Mouse (Mus musculus): ENCODE data around the gene Gm5105. TPM values are rescaled to one million over a fixed set of nuclear protein-coding genes. Genes with fewer than 3 reads are reported as not detected.

Gm5105 gene
- total RNA-seq, 2 experiments from 2014 or later = 0.17 TPM; not detected in 1

- DNase-seq (ENCODE audit: low spot score in 2 of 2) = no peak
These were observed 2.7 kb upstream of the Gm5105 start for GRCm38 (mm10) chr3:138069756-138070511.

DNA sequence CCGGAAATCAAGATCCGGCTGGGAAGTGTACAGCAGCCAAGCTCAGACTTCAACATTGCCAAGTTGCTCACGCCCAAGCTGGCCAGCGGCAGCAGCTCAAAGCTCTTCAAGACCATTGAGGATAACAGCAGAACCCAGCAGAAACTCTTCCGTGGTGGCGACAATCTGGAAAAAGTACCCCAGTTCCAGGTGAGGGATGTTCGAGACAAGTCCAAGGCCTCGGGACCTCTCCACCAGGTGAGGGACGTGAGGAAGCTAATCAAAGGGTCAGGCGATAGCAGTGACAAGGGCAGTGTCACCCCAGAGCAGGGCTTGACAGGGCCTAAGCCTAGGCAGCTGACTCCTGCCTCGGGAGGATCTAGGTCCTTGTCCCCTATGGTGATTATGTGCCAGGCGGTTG is 915 bp upstream of the Gm5105 start:
- DNase-seq (ENCODE audit: low spot score in 2 of 2) = no peak

DNA sequence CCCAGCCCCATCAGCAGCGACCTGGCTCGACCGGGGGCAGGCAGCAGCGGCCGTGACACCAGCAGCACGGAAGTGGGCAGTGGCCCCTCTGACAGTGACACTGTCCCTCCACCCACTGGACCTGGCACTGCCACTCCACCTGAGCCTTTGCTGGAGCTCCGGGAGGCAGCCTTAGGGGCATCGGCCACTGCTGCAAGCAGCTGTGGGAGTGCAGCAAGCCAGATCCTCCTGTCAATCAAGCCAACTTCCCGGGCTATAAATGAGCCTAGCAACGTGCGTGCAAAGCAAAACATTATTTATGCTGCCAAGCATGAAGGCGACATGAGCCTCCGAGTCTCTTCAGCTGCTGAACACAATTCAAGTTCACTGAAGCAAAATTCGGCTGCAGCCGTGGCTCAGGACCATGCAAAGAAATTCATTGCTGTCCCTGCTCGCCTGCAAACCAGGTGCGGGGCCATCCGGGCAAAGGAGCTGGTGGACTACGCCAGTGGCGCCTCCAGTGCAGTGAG is 786 bp downstream of the Gm5105 start:
- no peak for DNase-seq (ENCODE audit: low spot score in 2 of 2)

DNA sequence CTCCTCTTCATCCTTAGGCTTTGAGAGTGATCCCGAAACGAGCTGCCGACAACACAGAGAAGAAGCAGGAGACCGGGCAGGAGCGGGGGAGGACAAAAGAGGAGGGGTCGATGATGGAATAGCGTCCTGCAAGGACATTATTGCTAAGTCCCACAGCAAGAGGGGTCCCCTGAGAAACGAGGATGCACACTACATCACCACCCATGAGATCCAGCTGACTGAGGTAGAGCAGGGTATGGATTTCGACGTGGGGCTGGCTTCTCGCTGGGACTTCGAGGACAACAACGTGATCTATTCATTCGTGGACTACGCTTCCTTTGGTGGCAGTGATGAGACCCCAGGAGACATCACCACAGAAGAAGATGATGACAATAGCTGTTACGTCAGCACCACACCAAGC is 1.3 kb downstream of the Gm5105 start:
- no peak for DNase-seq (ENCODE audit: low spot score in 2 of 2)

GRCm38 (mm10) chr3:138064732-138065645 is 2.2 kb downstream of the Gm5105 start, which contains the start of gene 1110002E22Rik:
Gene 1110002E22Rik, plus strand, starts transcription at chr3:138065052.
- DNase-seq (ENCODE audit: low spot score in 2 of 2) = no peak

DNA sequence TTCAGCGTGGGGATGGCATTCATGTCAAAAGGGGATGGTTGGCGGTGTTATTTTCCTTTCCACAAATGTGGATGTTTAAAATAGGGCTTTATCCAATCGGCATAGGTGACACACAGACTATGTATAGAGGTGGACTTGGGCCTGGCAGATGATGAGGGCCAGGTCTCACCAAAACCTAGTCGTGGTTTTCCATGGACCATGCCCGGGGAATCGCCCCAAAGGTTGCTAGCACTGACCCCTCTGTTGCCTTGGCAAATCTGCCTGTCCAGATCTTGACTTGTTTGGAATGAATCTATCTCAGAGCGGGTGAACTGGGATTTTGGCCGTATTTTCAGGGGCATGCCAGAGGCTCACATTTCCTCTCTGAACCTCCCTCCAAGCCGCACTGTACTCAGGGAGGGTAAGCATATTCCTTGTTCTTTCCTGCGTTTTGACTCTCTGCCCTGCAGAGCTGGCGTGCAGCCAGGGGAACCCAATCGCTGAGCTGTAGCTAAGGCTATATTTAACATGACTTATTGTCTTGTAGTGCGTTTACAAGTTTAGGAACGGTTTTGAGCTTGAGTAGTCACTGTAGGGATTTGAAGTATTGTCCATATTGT is 3.4 kb downstream of the Gm5105 start:
- DNase-seq (ENCODE audit: low spot score in 2 of 2) = no peak

GRCm38 (mm10) chr3:138062673-138063072 is 4.5 kb downstream of the Gm5105 start:
- no peak for DNase-seq (ENCODE audit: low spot score in 2 of 2)

- no peak for DNase-seq (ENCODE audit: low spot score in 2 of 2)
These were observed 5.8 kb downstream of the Gm5105 start for GRCm38 (mm10) chr3:138061205-138061911.

- no peak for DNase-seq (ENCODE audit: low spot score in 2 of 2)
These were observed 6.8 kb downstream of the Gm5105 start for GRCm38 (mm10) chr3:138060429-138060828.

- DNase-seq (ENCODE audit: low spot score in 2 of 2) = no peak
These were observed 9.0 kb downstream of the Gm5105 start for GRCm38 (mm10) chr3:138058226-138058625.

DNA sequence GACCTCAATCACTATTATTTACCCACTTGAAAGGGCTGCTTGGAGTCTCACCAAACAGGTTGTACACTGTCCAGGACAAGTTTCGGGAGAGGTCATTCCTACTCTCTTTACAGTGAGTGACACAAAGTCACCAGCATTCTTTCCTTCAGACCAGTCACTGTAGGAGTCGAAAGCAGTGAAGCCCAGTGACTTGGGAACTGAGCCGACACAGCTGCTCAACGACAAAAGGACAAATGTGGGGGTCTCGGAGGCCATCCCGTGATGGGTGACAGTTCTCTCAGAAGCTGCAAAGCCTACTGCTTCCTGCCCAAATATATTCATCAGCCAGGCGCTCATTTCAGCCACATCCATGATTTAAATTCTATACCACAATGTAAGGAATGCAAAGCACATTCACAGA is 10.2 kb downstream of the Gm5105 start:
- no peak for DNase-seq (ENCODE audit: low spot score in 2 of 2)

DNA sequence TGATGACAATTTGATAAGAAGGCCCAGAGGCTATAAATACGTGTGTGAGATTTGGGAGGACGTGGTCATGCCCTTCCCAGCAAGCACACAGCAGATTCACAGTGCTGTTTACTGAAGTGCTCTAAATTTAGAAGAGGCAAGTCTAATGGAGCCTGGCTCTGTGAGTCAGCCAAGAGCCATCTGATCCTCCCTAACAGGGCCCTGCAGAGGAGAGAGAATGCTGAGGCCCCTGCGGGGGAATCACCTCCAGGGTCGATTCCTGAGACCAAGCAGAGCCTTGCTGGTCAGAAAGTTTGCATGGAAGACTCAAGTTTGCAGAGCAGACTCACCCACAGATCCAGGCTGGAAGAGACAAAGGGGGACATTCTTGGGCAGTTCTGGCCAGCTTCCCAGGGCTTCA is 13.2 kb downstream of the Gm5105 start:
- no peak for DNase-seq (ENCODE audit: low spot score in 2 of 2)

- no peak for DNase-seq (ENCODE audit: low spot score in 2 of 2)
These were observed 15.8 kb downstream of the Gm5105 start for GRCm38 (mm10) chr3:138051431-138051830.

- no peak for DNase-seq (ENCODE audit: low spot score in 2 of 2)
These were observed 16.4 kb downstream of the Gm5105 start for GRCm38 (mm10) chr3:138050772-138051171.

GRCm38 (mm10) chr3:138049555-138049954 is 17.6 kb downstream of the Gm5105 start:
- no peak for DNase-seq (ENCODE audit: low spot score in 2 of 2)

DNA sequence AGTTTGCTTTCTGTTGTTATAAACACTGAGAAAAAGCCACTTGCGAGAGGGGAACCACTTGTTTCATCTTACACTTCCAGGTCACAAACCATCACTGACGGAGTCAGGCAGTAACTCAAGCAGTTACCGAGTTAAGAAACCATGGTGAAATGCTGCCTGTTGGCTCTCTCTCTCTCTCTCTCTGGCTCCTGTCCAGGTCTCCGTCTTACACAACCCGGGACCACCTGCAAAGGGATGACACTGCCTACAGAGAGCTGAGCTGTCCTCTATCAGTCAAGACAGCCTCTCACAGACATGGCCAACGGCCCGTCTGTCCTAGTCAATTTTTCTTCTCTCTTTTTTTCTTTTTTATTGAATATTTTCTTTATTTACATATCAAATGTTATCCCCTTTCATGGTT is 23.9 kb downstream of the Gm5105 start:
- DNase-seq (ENCODE audit: low spot score in 2 of 2) = no peak

GRCm38 (mm10) chr3:138041591-138042301 is 25.4 kb downstream of the Gm5105 start:
- no peak for DNase-seq (ENCODE audit: low spot score in 2 of 2)

GRCm38 (mm10) chr3:138040938-138041337 is 26.2 kb downstream of the Gm5105 start:
- DNase-seq (ENCODE audit: low spot score in 2 of 2) = no peak

DNA sequence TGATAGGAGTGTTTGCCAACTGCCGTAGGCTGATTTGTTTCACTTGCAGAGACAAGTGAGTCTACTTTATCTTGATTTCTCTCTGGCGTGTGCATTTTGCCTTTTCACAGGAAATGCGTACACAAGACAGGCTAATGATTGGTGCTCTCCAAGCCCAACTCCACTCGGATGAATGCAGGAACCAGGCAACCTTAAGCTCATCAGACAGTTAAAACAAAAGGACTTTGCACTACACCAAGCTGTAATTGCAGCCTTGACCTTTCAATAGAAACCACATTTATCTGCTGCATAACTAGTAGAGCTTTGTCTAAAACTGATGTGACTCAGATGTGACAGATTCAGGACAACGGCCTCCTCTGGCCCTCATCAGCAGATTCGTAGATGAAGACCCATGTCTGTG is 33.2 kb downstream of the Gm5105 start:
- DNase-seq (ENCODE audit: low spot score in 2 of 2) = no peak

- DNase-seq (ENCODE audit: low spot score in 2 of 2) = no peak
These were observed 36.6 kb downstream of the Gm5105 start for GRCm38 (mm10) chr3:138030563-138030962.

Measured in adrenal gland, postnatal 4 days (tissue).